Mouse (Mus musculus) small intestine, adult 2 months (tissue): ENCODE data around the gene Anxa5. TPM values are rescaled to one million over a fixed set of nuclear protein-coding genes. Genes with fewer than 3 reads are reported as not detected.

ENCODE experiments used
- H3K27ac ChIP-seq: fragments of 200-500 bp; 2 replicates; pipeline ENCODE4 v1.5.1; 2012; ENCODE audit warnings: low read depth, low read length, control low read depth, inconsistent platforms; ENCODE audit not compliant: insufficient read depth
- H3K27me3 ChIP-seq: fragments of 200-500 bp; 2 replicates; pipeline ENCODE4 v1.6.1; 2012; ENCODE audit warnings: mild to moderate bottlenecking, moderate library complexity, low read length, inconsistent platforms; ENCODE audit not compliant: control insufficient read depth, insufficient read depth
- H3K36me3 ChIP-seq: fragments of 200-500 bp; 2 replicates; pipeline ENCODE4 v1.6.1; 2012; ENCODE audit warnings: mild to moderate bottlenecking, low read length, control low read depth, inconsistent platforms; ENCODE audit not compliant: control insufficient read depth, insufficient read depth
- H3K4me1 ChIP-seq: fragments of 200-500 bp; 2 replicates; pipeline ENCODE4 v1.6.1; 2012; ENCODE audit warnings: low read length, inconsistent platforms, mixed read lengths; ENCODE audit not compliant: control insufficient read depth, insufficient read depth, insufficient read length
- H3K4me3 ChIP-seq: fragments of 200-500 bp; 2 replicates; pipeline ENCODE4 v1.5.1; 2012; ENCODE audit warnings: low read depth, mild to moderate bottlenecking, control low read depth, inconsistent platforms, low read length, moderate library complexity
- CTCF ChIP-seq: fragments of 200-500 bp; IDR thresholded peaks from 2 replicates; pipeline ENCODE4 v1.5.1; 2012; ENCODE audit warnings: low read depth, mild to moderate bottlenecking, control low read depth, inconsistent platforms, low read length, moderate library complexity, mixed read lengths; ENCODE audit not compliant: insufficient replicate concordance, insufficient read length; ENCODE audit errors: extremely low read depth
- POLR2A ChIP-seq: fragments of 200-500 bp; IDR thresholded peaks from 2 replicates; pipeline ENCODE4 v1.6.1; 2012; ENCODE audit warnings: low read depth, mild to moderate bottlenecking, control low read depth, inconsistent platforms, low read length, moderate library complexity
- WGBS: fragments of 180-500 bp; shearing (Covaris S2); methylation state at CpG from one replicate; pipeline ENCODE4 v1.1.7; 2018; 5-methylcytosine and 5-hydroxymethylcytosine counted together
- polyA plus RNA-seq: library from polyadenylated mRNA; depleted of rRNA; stranded (reverse); fragments of >200 nt; gene quantifications from 2 replicates; pipeline ENCODE4 v1.2.3, GENCODE M21; 2012

Anxa5 gene
- polyA plus RNA-seq, 1 experiment, result 122 TPM

DNA sequence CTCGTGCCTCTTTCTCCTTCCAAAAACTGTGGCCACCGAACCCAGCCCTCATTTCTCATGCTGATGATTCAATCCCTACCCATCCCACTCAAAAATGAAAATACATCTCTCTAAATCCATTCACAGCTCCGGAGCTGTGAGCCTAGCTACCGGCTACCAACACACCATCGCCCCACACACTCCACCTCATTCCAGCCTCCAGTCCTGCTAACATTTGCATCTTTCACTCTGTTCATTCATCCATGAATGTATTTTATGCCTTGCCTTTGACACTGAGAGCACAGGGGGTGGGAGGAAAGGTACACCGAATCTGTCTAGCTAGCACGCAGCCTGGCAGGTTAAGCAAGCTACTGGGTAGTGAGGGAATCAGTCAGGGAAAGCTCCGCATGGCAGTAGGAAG, 3.1 kb upstream of the Anxa5 start:
- TF ChIP-seq POLR2A (no peak), CTCF (no peak)
- peaks cover 4% of the 10 kb centered on the region; the same call in 1 of the 2 replicates for H3K4me1 ChIP-seq
- no peaks in the 10 kb centered on the region for H3K36me3 ChIP-seq
- 94% methylated on average over 8 of the region's 8 CpGs for WGBS
- H3K4me3 ChIP-seq, result no peak overlapping the region
- H3K27me3 ChIP-seq, result no peaks in the 10 kb centered on the region; the same call in 1 of the 2 replicates
- H3K27ac ChIP-seq, result no peak overlapping the region

DNA sequence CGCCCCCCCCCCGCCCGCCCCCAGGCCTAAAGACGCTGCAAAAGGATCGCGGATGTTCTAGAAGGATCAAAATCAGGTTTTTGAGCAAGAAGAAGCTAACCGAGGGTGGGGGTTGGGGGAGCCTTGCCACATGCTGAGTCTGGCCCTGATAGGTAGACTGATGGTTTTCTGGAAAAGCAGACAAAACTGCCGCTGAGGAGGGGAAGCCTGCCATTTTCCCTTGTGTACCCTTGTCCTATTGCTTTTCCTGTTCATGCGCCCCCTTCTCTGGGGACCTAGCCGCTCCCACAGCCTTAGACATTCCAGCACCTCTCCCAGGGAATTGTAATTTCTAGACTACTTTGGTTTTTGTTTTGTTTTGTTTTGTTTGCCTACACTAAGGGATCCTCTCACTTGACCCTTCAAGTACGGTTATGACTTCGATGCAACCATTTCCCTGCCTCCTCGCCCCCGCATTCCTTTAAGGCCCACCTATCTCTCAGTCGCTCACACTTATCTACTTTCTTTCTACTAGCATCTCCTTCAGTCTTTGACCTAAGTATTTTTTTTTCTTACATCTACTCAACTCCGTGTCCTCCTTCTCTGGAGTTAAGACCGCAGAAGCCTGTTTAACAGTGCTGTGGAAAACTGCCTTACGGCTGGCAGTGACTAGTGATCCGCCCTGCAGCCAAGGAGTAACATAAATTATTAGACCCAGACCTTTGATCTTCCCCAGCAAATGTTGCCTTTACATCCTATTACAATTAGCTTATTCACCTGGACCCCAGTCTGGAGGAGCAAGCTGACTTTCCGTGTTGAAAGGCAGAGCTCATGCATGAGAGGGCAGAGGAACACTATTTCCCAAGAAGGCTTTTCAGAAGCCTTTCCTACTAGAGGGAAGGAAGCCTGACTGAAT, 814 bp upstream of the Anxa5 start:
- H3K4me3 ChIP-seq, result peak overlapping the region; percentile 74
- TF ChIP-seq POLR2A (no peak), CTCF (no peak)
- 34% methylated on average over 20 of the region's 20 CpGs for WGBS
- H3K27me3 ChIP-seq, result no peaks in the 10 kb centered on the region
- H3K27ac ChIP-seq, result peak overlapping the region; percentile 36
- no peaks in the 10 kb centered on the region for H3K36me3 ChIP-seq
- H3K4me1 ChIP-seq, result peaks cover 2% of the 10 kb centered on the region; the same call in 1 of the 2 replicates

DNA sequence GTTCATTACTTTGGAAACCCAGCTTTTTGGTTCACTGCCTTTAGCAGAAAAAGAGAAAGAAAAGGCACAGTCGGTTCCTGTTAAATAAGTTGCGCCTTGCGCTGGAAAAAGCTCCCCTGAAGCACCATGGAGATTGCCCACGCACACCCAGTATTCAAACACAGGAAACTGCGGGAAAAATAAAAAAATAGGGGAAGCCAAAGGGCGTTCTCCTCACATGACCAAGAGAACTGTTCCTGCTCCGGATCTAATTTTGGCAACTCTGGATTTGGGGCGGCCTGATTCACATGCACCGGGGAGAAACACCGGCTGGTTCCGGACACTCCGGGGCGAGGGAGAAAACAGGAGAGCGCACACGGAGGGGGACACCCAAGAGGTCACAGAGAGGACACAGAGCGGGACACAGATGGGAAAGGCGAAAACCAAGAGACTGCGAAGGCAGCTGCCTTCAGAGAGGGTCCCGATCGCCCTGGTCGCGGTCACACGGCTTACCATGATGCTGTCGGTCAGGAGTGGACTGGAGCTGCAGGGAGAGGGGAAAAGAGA, 683 bp downstream of the Anxa5 start:
- no peak for TF ChIP-seq POLR2A
- TF ChIP-seq CTCF, result no peak
- Histone ChIP-seq H3K36me3 (no peaks in the 10 kb centered on the region), H3K27ac (peak overlapping the region; percentile 78), H3K4me1 (peaks cover 4% of the 10 kb centered on the region; the same call in 1 of the 2 replicates), H3K27me3 (no peaks in the 10 kb centered on the region), H3K4me3 (peak overlapping the region; percentile 74)
- 1% methylated on average over 24 of the region's 24 CpGs for WGBS

DNA sequence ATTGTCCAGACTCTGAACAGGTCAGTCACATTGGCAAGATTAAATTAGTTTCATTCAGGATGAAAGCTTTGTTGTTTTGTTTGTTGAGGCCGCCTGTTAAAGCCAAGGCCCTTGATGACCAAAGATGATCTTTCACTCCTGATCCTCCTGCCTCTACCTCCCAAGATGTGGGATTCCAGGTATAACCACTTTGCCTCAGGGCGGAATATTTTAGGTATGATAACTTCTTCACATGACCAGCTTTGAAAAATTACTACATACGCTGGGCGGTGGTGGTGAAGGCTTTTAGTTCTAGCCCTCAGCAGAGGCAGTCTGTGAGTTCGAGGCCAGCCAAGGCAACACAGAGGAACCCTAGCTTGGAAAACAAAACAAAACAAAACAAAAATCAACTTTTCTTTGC, 1.3 kb downstream of the Anxa5 start:
- 75% methylated on average over 5 of the region's 5 CpGs for WGBS
- Histone ChIP-seq H3K27ac (no peak overlapping the region), H3K27me3 (no peaks in the 10 kb centered on the region), H3K36me3 (no peaks in the 10 kb centered on the region), H3K4me3 (no peak overlapping the region), H3K4me1 (peaks cover 4% of the 10 kb centered on the region; the same call in 1 of the 2 replicates)
- no peak for TF ChIP-seq CTCF

DNA sequence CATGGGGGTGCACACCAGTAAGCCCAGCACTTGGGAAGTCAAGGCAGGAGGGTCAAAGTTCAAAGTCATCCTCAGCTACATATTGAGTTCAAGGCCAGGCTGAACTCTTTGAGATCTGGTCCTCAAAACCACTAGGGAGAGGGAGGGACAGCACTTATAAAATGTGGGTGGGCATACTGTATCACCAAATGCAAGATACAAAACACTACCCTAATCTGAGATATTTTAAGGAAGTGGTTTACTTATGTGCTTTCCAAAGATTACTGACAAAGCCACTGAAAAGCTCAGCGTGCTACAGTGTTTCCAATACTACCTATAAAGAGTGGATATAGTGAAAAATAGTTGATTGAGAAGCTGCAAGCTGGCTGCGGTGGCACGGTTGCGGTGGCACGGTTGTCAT, 2.5 kb downstream of the Anxa5 start:
- WGBS, result 88% methylated on average over 5 of the region's 5 CpGs
- H3K36me3 ChIP-seq, result no peaks in the 10 kb centered on the region
- H3K27me3 ChIP-seq, result no peaks in the 10 kb centered on the region
- no peak for TF ChIP-seq CTCF
- TF ChIP-seq POLR2A, result no peak
- peaks cover 4% of the 10 kb centered on the region; the same call in 1 of the 2 replicates for H3K4me1 ChIP-seq
- H3K27ac ChIP-seq, result no peak overlapping the region
- H3K4me3 ChIP-seq, result no peak overlapping the region

DNA sequence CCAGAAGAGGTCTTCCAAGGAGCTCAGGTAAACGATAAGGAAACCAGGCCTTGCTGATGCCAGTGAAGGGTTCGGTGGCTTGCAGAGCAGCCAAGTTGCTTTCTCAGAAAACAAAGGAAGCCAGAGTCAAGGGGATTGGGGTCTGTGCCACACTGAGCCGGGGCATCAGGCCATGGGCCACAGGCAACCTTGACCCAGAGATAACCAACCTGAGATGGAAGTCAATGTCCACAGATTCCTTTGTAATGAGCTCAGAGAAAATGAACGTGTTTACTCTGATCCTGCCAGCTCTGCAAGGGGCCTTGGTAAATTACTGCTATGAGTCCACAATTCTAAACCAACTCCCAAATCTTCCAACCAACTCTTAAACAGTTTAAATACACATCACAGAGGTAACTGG, 3.8 kb downstream of the Anxa5 start:
- Histone ChIP-seq H3K27ac (no peak overlapping the region), H3K36me3 (no peaks in the 10 kb centered on the region), H3K4me3 (no peak overlapping the region), H3K27me3 (no peaks in the 10 kb centered on the region), H3K4me1 (peaks cover 4% of the 10 kb centered on the region; the same call in 1 of the 2 replicates)
- TF ChIP-seq POLR2A, result no peak
- TF ChIP-seq CTCF, result no peak
- WGBS, result 57% methylated on average over 4 of the region's 4 CpGs

DNA sequence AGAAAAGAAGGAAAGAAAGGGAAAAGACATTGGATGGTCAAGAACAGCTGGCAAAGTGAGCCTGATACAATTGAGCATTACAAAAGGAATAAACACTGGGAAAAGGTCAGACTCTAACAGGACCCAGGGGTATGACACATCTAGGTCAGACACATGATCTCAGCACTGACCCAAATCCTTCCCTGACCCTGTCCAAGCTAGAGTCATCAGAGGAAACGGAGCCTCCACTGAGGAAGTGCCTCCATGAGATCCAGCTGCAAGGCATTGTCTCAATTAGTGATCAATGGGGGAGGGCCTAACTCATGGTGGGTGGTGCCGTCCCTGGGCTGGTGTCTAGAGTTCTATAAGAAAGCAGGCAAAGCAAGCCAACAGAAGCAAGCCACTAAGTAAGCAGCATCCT, 6.8 kb downstream of the Anxa5 start:
- no peaks in the 10 kb centered on the region for H3K36me3 ChIP-seq
- WGBS, result 71% methylated on average over 2 of the region's 2 CpGs
- H3K27ac ChIP-seq, result no peak overlapping the region
- TF ChIP-seq POLR2A (no peak), CTCF (no peak)
- H3K4me3 ChIP-seq, result no peak overlapping the region
- H3K4me1 ChIP-seq, result peaks cover 1% of the 10 kb centered on the region; the same call in 1 of the 2 replicates
- H3K27me3 ChIP-seq, result no peaks in the 10 kb centered on the region
